Mouse (Mus musculus): ENCODE results near the gene Eif2b5.
"Not testable (repeated sequence)": the region's sequence is repeated elsewhere in the genome, so short reads cannot be mapped to it uniquely, and the experiment has no call there.

Gene Eif2b5

DNA sequence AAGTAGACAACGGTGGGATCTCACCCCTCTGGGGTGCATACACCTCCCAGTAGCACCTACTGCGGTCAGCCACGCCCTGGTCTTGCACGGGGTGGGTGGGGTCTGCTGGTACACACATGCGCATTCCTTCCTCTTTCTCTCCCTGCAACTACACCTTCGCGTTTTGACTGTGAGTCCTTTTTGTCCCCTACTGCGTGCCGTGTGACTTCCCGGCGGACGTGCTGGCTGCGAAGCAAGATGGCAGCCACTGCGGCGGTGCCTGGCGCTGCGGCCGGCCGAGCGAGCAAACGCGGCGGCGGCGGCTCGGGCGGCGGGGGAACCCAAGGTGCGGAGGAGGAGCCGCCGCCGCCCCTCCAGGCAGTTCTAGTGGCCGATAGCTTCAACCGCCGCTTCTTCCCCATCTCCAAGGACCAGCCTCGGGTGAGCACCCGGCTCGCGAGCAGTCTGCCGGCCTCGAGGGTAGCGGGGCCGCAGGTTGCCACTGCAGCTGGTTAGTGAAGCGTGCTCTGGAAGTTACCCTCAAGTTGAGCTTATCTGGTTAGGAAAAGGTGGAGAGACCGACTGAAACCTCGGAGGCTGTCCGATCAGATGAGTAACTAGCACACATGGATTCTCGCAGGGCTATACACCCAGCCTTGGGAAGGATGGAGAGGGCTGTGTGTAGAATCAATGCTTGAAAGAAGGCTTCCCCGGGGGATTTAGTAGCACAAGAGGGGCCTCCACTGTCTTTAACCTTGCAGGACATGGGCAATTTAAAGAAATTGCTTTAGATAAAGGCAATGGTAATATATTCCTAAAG lies at the start of gene Eif2b5:
Gene Eif2b5, plus strand, starts transcription at position 141 of the 799 bp plus-strand sequence.
- DNase-seq (ENCODE audit: low spot score in 2 of 2) = peak; percentile 90 to 91

DNA sequence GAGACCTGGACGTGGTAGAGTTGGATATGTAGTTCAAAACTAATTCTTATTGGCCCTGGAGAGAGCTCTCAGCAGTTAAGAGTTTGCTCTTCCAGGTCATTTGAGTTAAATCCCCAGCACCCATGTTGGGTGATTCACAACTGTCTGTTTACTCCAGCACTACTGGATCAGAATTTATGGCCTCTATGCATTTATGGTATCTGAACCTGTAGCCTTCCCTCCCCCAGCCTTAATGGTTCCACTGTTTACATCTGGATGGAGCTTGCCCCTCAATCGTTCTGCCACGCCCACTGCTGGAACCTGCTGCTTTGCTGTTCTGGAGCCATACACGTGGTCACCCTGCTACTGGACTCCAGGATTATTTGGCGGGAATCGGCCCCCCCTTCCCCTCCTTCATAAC lies 46.8 kb upstream of the Eif2b5 start:
- DNase-seq (ENCODE audit: low spot score in 2 of 2) = no peak

DNA sequence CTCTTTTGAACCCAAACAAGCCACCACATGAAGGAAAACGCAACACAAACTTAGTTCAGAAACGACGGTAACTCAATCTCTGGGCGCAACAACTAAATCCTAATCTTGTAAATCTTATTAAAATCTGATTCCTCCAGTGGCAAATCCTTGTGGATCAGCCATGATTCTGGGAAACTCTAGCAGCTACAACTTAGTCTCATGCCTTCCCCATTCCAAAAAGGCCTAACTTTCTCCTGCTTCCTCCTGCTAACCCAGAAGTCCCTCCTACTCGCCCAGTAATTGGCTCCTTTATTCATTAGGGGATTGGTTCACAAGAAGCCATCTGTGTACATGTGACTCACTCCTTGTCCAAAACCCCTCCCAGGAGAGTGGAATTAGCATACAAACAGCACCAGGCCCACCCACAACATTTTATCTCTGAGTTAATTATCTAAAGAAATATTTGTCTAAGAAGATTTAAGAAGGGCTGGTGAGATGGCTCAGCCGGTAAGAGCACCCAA lies 44.4 kb upstream of the Eif2b5 start:
- DNase-seq (ENCODE audit: low spot score in 2 of 2) = no peak

DNA sequence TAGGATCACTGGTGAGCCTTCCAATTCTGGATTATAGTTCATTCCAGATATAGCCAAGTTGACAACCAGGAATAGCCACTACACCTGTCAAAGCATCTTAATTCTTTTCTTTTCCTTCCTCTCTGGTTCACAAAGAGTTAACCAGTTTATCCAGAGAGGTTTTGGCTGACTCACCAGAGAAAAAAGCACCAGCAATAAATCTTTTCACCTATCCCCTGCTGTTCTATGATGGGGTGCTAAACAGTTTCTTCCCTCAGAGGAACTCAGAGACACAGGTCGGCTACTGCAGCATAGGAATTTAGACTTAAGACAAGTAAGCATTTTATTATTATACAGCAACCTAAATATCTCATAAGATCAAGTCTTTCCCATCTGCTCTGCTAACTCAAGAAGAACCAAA lies 42.5 kb upstream of the Eif2b5 start:
- no peak for DNase-seq (ENCODE audit: low spot score in 2 of 2)

DNA sequence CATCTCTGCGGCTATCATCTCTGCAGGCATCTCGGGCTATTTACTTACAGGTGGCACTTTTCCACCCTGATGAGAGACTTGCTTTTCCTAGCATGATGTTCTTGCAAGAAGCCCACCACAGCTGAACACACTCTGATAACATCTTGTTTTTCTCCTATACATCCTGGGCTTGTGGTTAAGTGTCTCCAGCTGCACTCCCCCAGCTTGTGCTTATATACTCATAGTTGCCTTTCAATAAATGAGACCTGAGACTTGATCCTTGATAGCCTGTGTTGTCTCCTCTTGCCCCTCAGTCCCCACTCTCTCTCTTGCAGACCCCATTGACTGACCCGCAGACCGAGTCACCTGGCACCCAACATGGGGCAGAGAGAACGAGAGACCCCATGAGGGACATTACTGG lies 39.9 kb upstream of the Eif2b5 start:
- DNase-seq (ENCODE audit: low spot score in 2 of 2) = not testable (repeated sequence)

DNA sequence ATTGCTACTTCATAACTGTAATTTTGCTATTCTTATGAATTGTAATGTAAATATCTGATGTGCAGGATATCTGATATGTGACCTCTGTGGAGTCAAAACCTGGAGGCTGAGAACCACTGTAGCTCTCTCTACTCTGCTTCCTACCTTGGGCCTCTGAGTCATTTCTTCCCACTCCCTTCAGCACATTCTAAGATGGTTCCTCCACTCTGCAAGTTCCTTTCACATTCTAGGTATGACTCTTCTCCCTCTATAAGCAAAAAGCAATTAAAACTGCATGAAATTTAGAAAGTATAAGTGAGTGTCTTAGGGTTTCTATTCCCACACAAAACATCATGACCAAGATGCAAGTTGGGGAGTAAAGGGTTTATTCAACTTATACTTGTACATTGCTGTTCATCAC lies 33.9 kb upstream of the Eif2b5 start:
- DNase-seq (ENCODE audit: low spot score in 2 of 2) = no peak

DNA sequence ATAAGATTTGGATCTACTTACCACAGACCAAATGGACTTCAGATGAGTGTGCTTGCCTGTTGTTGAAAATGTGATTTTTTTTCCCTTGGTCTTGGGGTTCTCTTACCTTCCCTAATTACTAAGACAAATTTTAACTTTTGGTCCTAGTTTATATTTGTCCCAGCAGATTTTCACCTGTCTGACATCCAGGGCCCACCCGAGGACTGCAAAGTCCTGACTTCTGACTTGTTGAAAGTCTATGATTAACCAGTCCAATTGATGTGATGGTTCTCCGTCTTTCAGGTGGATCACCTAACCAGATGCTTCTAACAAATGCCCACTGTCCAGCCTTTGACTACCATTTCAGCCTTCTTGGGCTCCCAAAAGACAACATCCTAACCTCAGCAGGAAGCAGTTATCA lies 27.6 kb upstream of the Eif2b5 start:
- no peak for DNase-seq (ENCODE audit: low spot score in 2 of 2)

DNA sequence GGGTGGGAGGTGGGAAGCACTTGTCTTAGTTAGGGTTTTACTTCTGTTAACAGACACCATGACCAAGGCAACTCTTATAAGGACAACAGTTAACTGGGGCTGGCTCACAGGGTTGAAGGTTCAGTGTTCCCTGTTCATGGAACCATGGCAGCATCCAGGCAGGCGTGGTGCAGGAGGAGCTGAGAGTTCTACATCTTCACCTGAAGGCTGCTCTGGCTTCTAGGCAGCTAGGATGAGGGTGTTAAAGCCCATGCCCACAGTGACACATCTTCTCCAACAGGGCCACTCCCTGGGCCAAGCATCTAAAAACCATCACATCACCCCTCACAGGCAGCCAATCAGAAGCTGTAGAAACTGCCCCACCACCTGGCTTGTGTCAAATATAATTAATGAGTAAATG lies 26.9 kb upstream of the Eif2b5 start:
- DNase-seq (ENCODE audit: low spot score in 2 of 2) = no peak

DNA sequence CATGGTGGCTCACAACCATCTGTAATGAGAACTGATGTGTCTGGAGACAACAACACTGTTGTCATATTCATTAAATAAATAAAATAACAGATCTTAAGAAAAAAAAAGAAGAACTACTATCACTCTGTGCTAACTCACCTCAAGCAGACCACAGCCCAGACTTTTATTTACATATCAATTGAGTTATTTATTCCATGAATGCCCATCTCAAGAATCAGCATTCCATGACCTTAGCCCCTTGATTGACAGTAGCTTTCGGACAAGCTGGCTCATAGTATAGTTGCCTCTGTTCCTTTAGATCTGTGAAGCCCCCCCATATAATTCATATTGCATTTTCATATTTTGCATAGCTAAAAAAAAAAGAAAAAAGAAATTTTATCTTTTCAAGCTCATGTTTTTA lies 24.9 kb upstream of the Eif2b5 start:
- DNase-seq (ENCODE audit: low spot score in 2 of 2) = no peak

DNA sequence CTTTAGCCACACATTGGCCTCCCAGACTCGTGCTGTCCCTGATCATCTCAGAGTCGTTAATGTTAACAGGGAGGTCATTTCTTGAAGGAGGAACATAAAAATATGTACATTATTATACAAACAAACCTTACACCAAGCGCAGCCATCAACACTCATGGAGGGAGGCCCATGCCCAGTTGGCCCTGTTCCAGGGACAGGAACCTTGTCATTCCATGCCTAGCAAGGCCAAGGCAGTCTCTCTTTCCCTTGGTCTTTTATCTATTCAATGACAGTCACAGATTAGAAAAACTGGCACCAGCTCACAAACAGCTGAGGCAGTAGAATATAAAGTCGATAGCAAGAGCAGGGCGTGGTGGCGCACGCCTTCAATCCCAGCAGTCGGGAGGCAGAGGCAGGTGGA lies 24.4 kb upstream of the Eif2b5 start:
- no peak for DNase-seq (ENCODE audit: low spot score in 2 of 2)

DNA sequence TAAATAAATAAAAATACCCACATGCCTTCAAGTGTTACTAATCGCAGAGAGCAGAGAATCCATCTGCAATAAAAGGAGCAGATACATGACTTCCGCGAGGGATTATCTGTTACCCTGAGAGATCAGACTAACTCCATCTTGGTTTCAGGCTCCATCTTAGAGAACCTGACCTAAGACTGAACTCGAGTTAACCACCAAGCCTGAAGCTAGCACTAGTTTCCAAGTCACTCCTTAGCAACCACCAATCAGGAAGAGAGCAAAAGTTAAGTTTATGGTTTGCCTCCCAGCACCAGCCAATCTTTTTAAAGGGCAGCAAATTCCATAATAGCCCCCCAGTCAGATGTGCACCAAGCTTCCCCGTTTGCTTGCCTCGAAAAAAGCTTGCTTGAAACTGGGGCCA lies 23.8 kb upstream of the Eif2b5 start:
- DNase-seq (ENCODE audit: low spot score in 2 of 2) = no peak

DNA sequence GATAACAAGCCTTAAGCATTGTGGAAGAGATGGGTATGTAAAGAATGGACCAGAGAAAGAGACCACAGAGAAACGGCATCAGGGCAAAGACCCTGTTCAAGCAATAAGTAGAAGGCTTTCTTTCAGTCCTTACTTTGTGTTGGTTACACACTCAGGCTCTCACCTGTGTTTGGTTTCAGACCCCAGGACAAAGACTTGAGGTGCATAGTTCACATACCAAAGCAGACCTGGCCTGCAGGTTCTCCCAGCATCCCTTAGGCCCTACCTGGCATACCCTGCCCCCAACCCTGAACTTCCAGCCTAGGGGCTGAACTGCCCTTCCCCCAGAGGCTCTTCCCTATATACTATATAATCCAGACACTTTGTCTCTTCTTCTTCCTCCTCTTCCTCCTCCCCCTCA lies 23.3 kb upstream of the Eif2b5 start:
- DNase-seq (ENCODE audit: low spot score in 2 of 2) = no peak

DNA sequence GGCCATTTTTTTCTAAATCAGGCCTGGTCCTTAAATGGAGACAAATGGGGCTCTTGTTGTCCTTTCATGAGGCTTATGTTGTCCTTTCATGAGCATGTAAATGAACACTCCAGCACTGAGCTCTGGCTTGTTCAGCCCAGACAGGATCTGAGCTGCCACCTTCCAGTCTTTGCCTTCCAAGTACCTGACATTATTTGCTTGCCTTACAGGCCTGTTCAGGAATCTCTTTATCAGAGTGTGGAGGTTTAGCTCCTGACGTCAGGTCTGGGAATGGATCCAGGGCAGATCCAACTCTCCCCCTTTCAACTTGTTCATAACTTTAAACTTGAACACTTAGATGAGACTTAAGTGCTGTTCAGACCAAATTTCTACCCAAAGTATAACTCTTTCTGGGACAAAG lies 21.8 kb upstream of the Eif2b5 start:
- no peak for DNase-seq (ENCODE audit: low spot score in 2 of 2)

DNA sequence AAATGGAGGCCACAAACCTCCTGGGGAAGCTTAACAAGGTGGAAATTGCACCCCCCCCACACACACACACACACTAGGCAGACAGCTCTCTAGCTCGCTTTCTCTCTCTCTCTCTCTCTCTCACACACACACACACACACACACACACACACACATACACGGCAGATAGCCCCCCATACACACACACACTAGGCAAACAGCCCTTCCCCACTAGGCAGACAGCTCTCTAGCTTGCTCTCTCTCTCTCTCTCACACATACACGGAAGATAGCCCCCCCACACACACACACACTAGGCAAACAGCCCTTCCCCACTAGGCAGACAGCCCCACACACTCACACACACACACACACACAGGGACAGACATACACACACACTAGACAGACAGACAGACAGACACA lies 21.3 kb upstream of the Eif2b5 start:
- no peak for DNase-seq (ENCODE audit: low spot score in 2 of 2)

DNA sequence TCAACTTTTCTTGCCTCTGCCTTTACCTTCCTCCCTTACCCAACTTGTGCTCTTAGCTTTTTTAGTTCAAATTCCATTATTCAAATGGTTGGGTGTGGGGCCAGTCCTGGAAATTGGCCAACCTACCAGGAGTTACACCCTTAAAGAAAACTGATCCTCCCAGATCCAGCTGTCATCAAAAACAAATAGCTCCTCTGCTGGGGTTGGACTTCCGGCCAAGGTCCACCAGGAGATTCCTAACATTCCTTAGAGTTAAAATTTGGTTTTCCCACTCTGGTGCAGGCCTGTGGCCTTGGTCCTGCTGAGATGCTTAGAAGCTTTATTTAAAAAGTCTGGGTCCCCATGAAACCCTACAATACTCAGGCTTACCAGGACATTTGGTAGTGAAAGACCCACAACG lies 20.1 kb upstream of the Eif2b5 start:
- DNase-seq (ENCODE audit: low spot score in 2 of 2) = no peak

DNA sequence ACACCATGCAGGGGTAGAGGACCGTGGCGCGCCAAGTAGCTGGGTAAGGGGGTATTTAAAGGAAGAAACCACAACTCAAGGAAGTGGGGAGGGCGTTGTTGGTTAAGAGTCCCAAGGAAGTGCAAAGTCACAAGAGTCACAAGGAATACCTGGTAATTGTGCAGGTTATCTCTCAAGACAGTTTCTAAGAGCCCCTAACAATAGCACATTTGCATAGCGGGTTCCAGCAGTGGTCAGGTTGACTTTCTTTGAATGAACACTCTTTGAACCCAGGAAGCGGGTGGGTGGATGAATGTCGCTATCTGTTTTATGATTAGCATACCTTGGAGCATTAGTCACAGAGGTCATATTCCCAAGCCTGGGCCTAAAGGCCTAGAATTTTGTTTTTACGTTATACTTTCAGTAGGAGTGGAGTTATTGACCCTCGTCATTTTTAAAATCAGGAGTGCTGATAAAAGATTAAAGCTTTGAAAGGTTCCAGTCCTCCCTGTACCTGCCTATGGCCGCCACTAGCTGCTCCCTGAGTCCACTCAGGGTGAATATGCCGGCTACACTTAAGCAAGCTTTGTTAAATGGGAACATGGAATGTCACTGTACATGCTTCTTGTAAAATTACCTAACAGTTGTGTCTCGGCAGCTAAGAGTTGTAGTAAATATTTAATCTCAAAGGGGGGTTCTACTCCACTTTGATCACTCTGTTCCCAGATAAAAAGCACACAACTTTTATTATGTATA lies 19.4 kb upstream of the Eif2b5 start:
- not testable (repeated sequence) for DNase-seq (ENCODE audit: low spot score in 2 of 2)

DNA sequence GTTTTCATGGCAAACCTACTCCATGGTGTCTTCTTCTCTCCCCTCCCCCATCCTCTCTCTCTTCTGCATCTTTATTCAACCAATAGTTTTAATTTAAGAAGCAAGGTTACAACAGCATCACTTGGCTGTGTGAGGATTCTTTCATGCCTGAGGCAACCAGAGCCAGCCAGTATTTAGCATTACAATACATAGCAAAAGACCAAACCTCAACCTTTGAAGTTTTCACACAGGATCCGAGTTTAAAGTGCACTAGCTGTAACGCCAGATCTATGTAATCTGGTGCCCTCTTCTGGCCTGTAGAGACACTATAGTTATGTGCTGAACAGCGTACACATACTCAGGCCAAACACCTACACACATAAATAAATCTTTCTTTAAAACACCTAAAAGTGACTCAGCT lies 18.5 kb upstream of the Eif2b5 start:
- no peak for DNase-seq (ENCODE audit: low spot score in 2 of 2)

DNA sequence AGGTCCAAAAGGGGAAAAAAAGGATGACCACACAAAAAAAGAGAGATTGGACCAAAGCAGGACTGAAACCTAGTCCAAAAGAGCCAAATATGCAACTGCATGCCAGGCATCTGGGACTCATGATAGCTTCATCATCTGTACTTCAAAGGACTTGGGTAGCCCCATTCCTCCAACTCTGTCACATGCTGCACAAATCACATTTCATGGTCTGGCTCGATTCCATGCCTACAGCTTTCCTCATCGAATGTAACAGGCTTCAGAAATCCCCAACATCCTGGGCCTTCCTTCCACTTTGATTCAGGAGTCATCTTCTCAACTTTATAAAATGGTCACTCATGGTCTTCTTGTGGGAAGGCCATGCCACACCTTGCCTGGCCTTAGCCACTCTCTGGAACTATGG lies 16.9 kb upstream of the Eif2b5 start:
- no peak for DNase-seq (ENCODE audit: low spot score in 2 of 2)

DNA sequence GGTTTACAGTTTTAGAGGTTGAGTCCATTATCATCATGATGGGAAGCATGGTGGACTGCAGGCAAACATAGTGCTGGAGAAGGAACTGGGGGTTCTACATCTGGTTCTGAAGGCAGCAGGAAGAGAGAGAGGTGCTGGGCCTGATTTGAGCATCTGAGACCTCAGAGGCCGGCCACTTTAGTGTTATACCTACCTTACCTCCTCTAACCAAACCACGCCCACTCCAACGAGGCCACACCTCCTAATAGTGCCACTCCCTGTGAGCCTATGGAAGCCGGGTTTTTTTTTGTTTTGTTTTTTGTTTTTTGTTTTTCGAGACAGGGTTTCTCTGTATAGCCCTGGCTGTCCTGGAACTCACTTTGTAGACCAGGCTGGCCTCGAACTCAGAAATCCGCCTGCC lies 14.9 kb upstream of the Eif2b5 start:
- not testable (repeated sequence) for DNase-seq (ENCODE audit: low spot score in 2 of 2)

DNA sequence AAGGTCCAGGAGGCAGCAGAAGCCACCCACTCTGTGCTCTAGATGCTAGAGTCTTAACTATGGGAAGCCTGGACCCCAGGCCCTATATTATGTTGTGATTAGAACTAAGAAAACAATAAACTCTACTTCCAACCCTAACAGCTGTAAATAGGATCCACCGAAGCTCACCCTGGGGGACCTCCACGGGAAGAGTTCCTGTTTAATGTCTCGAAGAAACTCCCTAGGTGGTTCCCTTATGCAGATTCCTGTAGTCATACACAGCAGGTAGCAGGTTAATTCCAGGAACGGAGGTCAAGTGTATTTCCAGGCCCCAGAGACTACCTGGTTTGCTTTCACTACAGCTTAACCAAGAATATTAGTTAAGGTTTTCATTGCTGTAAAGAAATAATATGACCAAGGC lies 13.6 kb upstream of the Eif2b5 start:
- no peak for DNase-seq (ENCODE audit: low spot score in 2 of 2)

DNA sequence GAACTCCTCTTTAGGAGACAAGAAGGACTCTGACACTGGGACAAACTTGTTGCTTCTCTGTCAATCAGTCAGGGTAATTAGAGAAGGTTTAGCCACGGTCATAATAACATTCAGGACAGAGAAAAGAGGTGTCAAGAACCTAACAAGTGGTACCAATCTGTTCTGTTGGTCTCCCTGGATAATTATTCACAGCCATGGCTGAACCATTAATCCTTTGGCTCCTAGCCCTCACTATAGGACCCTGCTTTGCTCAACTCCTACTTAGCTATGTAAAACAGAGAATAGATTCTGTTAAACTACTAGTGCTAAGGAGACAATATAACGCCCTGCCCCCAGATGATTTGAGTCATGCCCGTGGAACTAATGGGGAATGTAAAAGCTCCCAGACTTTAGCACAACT lies 12.6 kb upstream of the Eif2b5 start:
- DNase-seq (ENCODE audit: low spot score in 2 of 2) = no peak

DNA sequence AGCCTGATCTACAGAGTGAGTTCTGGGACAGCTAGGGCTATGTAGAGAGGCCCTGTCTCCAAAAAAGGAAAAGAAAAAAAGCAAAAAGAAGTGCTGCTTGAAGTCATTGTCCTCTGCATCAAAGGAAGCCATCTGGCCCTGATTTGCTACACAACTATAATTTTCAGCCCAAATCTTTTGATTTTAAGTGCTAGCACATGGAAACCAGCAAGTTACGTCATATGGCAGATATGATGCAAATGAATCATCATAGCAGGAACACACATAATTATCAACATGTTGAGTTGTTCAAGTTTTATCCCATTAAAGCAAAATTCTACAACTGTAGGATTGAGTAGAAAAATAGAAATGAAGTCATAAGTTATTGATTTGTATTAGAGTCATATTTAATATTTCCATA lies 10.5 kb upstream of the Eif2b5 start:
- DNase-seq (ENCODE audit: low spot score in 2 of 2) = no peak

DNA sequence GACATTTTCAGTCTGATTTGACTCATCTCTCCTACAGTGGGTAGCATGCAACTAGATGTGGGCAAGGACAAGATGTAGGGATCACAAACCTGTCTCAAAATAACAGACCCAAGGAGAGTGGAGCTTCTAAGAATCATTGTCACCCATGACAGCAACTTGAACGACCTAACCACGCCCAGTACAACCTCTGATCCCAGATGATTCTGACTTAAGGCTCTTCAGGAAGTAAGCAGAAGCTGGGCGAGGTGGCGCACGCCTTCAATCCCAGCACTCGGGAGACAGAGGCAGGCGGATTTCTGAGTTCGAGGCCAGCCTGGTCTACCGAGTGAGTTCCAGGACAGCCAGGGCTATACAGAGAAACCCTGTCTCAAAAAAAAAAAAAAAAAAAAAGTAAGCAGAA lies 9.9 kb upstream of the Eif2b5 start:
- not testable (repeated sequence) for DNase-seq (ENCODE audit: low spot score in 2 of 2)

Data from spleen, postnatal 4 days (tissue).